Mouse (Mus musculus) limb, embryonic 10.5 days (tissue): ENCODE results near the gene Bco2. TPM values are rescaled to one million over a fixed set of nuclear protein-coding genes. Genes with fewer than 3 reads are reported as not detected.

Source experiments
- DNase-seq: peaks from one replicate; pipeline ENCODE4 v3.0.0-alpha.2; 2017; ENCODE audit warnings: low spot score
- H3K27ac ChIP-seq: fragments of 300-500 bp; sonication (generic); 2 replicates; pipeline ENCODE4 v1.5.1; 2016; ENCODE audit warnings: mild to moderate bottlenecking
- H3K27me3 ChIP-seq: fragments of 300-500 bp; sonication (generic); 2 replicates; pipeline ENCODE4 v1.6.1; 2016; ENCODE audit warnings: low read depth, mild to moderate bottlenecking; ENCODE audit not compliant: poor library complexity, severe bottlenecking
- H3K36me3 ChIP-seq: fragments of 300-500 bp; sonication (generic); 2 replicates; pipeline ENCODE4 v1.6.1; 2016; ENCODE audit warnings: mild to moderate bottlenecking, moderate library complexity
- H3K4me1 ChIP-seq: fragments of 300-500 bp; sonication (generic); 2 replicates; pipeline ENCODE4 v1.6.1; 2016
- H3K4me3 ChIP-seq: fragments of 300-500 bp; sonication (generic); 2 replicates; pipeline ENCODE4 v1.5.1; 2016; ENCODE audit warnings: mild to moderate bottlenecking, moderate library complexity
- H3K9me3 ChIP-seq: fragments of 300-500 bp; sonication (generic); replicated peaks from 2 replicates; pipeline ENCODE4 v1.6.1; 2016; ENCODE audit warnings: mild to moderate bottlenecking
- WGBS: fragments of 180-500 bp; shearing (Covaris S2); methylation state at CpG from one replicate; pipeline ENCODE4 v1.1.7; 2016; 5-methylcytosine and 5-hydroxymethylcytosine counted together
- polyA plus RNA-seq: library from polyadenylated mRNA; unstranded; fragments of >200 nt; fragmentation: Nextera tagmentation; extraction: Ambion mirVana; gene quantifications from 2 replicates; pipeline ENCODE4 v1.2.1, GENCODE M21; 2016

Gene Bco2
- polyA plus RNA-seq, 1 experiment from 2014 or later: 0.06 TPM

GRCm38 (mm10) chr9:50524936-50525335 lies 30.0 kb downstream of the Bco2 start:
- Histone ChIP-seq H3K27me3 (no peaks in the 10 kb centered on the region), H3K4me1 (peaks cover 14% of the 10 kb centered on the region), H3K27ac (no peak overlapping the region), H3K9me3 (no peaks in the 10 kb centered on the region), H3K4me3 (no peak overlapping the region), H3K36me3 (0 out of 2 replicates have a peak, but pooled peaks cover 8% of the 10 kb centered on the region)
- WGBS: 93% methylated on average over 5 of the region's 5 CpGs
- DNase-seq: no peak

GRCm38 (mm10) chr9:50522574-50522973 lies 32.4 kb downstream of the Bco2 start:
- H3K27me3 ChIP-seq: no peaks in the 10 kb centered on the region
- H3K4me3 ChIP-seq: no peak overlapping the region
- WGBS: 84% methylated on average over 5 of the region's 5 CpGs
- DNase-seq: no peak
- no peak overlapping the region for H3K27ac ChIP-seq
- no peaks in the 10 kb centered on the region for H3K9me3 ChIP-seq
- H3K4me1 ChIP-seq: peaks cover 5% of the 10 kb centered on the region
- 0 out of 2 replicates have a peak, but pooled peaks cover 8% of the 10 kb centered on the region for H3K36me3 ChIP-seq

- H3K27me3 ChIP-seq: no peaks in the 10 kb centered on the region
- no peaks in the 10 kb centered on the region for H3K9me3 ChIP-seq
- DNase-seq: no peak
- no peaks in the 10 kb centered on the region; the same call in 1 of the 2 replicates for H3K4me1 ChIP-seq
- H3K27ac ChIP-seq: no peak overlapping the region
- 0 out of 2 replicates have a peak, but pooled peaks cover 8% of the 10 kb centered on the region for H3K36me3 ChIP-seq
- no peak overlapping the region for H3K4me3 ChIP-seq
- 74% methylated on average over 2 of the region's 2 CpGs for WGBS
Observed at GRCm38 (mm10) chr9:50521562-50521961, 33.4 kb downstream of the Bco2 start.

GRCm38 (mm10) chr9:50520748-50521147 lies 34.2 kb downstream of the Bco2 start:
- H3K4me1 ChIP-seq: no peaks in the 10 kb centered on the region
- WGBS: 92% methylated on average over 6 of the region's 6 CpGs

GRCm38 (mm10) chr9:50518781-50519180 lies 36.2 kb downstream of the Bco2 start:
- WGBS: 13% methylated on average over 2 of the region's 2 CpGs
- no peak for DNase-seq
- Histone ChIP-seq H3K4me1 (no peaks in the 10 kb centered on the region), H3K27me3 (no peaks in the 10 kb centered on the region), H3K36me3 (0 out of 2 replicates have a peak, but pooled peaks cover 2% of the 10 kb centered on the region), H3K4me3 (no peak overlapping the region), H3K9me3 (no peaks in the 10 kb centered on the region), H3K27ac (no peak overlapping the region)

More at GRCm38 (mm10) chr9:50520748-50521147, 34.2 kb downstream of the Bco2 start:
- no peak overlapping the region for H3K27ac ChIP-seq
- no peak overlapping the region for H3K4me3 ChIP-seq
- DNase-seq: no peak
- H3K36me3 ChIP-seq: 0 out of 2 replicates have a peak, but pooled peaks cover 8% of the 10 kb centered on the region
- H3K9me3 ChIP-seq: no peaks in the 10 kb centered on the region
- no peaks in the 10 kb centered on the region for H3K27me3 ChIP-seq

GRCm38 (mm10) chr9:50515462-50515861 lies 39.5 kb downstream of the Bco2 start:
- DNase-seq: no peak
- H3K27ac ChIP-seq: no peak overlapping the region
- WGBS: 97% methylated on average over 5 of the region's 5 CpGs
- no peak overlapping the region for H3K4me3 ChIP-seq
- no peaks in the 10 kb centered on the region for H3K9me3 ChIP-seq
- no peaks in the 10 kb centered on the region for H3K36me3 ChIP-seq
- no peaks in the 10 kb centered on the region for H3K27me3 ChIP-seq
- no peaks in the 10 kb centered on the region for H3K4me1 ChIP-seq

- WGBS: 87% methylated on average over 7 of the region's 7 CpGs
- no peaks in the 10 kb centered on the region for H3K9me3 ChIP-seq
- no peaks in the 10 kb centered on the region for H3K27me3 ChIP-seq
- 0 out of 2 replicates have a peak, but pooled peaks cover 2% of the 10 kb centered on the region for H3K4me1 ChIP-seq
- no peaks in the 10 kb centered on the region for H3K36me3 ChIP-seq
- H3K27ac ChIP-seq: no peak overlapping the region
- no peak overlapping the region for H3K4me3 ChIP-seq
- DNase-seq: no peak
Observed at GRCm38 (mm10) chr9:50507570-50507969, 47.4 kb downstream of the Bco2 start.

DNA sequence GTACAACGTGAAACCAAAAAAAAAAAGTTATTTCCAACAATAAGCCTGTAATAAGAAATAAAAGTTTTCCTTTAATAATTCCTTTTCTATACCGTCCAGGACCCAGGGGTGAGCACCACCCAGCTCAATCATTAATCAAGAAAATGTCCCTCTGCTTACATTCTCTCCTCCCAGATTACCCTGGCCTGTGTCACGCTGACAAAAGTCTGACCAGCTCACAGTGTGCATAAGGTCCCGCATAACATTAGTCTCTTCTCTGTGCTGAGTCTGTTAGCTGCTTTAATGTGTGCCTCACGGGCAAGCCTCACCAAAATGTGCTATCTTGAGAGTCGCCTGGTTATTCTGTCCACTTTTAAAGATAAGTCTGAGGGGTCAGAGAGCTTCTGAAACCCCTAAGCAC lies 49.6 kb downstream of the Bco2 start:
- 77% methylated on average over 6 of the region's 6 CpGs for WGBS
- no peak for DNase-seq
- Histone ChIP-seq H3K4me1 (peaks cover 7% of the 10 kb centered on the region), H3K36me3 (no peaks in the 10 kb centered on the region), H3K9me3 (no peaks in the 10 kb centered on the region), H3K27ac (no peak overlapping the region), H3K27me3 (no peaks in the 10 kb centered on the region), H3K4me3 (no peak overlapping the region)

GRCm38 (mm10) chr9:50502949-50503348 lies 52.0 kb downstream of the Bco2 start:
- 89% methylated on average over 3 of the region's 3 CpGs for WGBS
- Histone ChIP-seq H3K4me3 (no peak overlapping the region), H3K27ac (no peak overlapping the region), H3K36me3 (no peaks in the 10 kb centered on the region), H3K27me3 (no peaks in the 10 kb centered on the region), H3K4me1 (peaks cover 9% of the 10 kb centered on the region), H3K9me3 (no peaks in the 10 kb centered on the region)
- no peak for DNase-seq

DNA sequence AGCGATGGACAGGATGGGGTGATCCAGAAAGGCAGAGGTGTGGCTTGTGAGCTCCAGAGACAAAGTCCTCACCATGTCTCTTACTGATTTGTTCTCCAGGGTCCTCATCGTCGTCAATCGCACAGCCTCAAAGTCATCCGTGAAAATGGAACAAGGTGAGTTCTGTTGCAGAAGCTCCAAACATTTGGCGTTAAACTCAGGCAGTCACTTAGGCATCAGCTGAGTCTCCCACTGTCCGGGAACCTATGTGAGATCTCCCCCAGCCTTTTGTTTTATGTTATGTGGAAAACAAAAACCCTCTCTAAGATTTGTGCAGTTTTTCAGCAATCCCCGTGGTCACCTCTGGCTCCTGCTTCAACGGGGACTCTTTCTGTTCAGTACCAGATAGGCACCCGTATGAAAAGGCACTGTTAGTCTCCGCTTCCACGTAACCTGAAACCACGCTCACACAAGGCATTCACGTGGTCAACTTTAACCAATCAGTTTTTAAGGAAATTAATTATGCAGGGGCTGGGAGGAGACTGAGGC lies 53.9 kb downstream of the Bco2 start:
- Histone ChIP-seq H3K36me3 (no peaks in the 10 kb centered on the region), H3K4me1 (peaks cover 24% of the 10 kb centered on the region), H3K9me3 (no peaks in the 10 kb centered on the region), H3K4me3 (peak overlapping the region; percentile 45), H3K27ac (peak overlapping the region; percentile 73), H3K27me3 (no peaks in the 10 kb centered on the region)
- DNase-seq: peak; percentile 49
- WGBS: 24% methylated on average over 14 of the region's 14 CpGs

GRCm38 (mm10) chr9:50500467-50500973 lies 54.5 kb downstream of the Bco2 start:
- H3K27ac ChIP-seq: peak overlapping the region; percentile 73; the same call in 1 of the 2 replicates
- DNase-seq: no peak
- 73% methylated on average over 15 of the region's 15 CpGs for WGBS

GRCm38 (mm10) chr9:50499781-50500180 lies 55.2 kb downstream of the Bco2 start:
- H3K36me3 ChIP-seq: no peaks in the 10 kb centered on the region
- no peaks in the 10 kb centered on the region for H3K27me3 ChIP-seq
- no peaks in the 10 kb centered on the region for H3K9me3 ChIP-seq
- no peak for DNase-seq
- peaks cover 28% of the 10 kb centered on the region for H3K4me1 ChIP-seq
- WGBS: 94% methylated on average over 3 of the region's 3 CpGs
- H3K4me3 ChIP-seq: no peak overlapping the region
- H3K27ac ChIP-seq: no peak overlapping the region

More at GRCm38 (mm10) chr9:50500467-50500973, 54.5 kb downstream of the Bco2 start:
- H3K9me3 ChIP-seq: no peaks in the 10 kb centered on the region
- peaks cover 28% of the 10 kb centered on the region for H3K4me1 ChIP-seq
- H3K27me3 ChIP-seq: no peaks in the 10 kb centered on the region
- peak overlapping the region; percentile 45 for H3K4me3 ChIP-seq
- no peaks in the 10 kb centered on the region for H3K36me3 ChIP-seq

DNA sequence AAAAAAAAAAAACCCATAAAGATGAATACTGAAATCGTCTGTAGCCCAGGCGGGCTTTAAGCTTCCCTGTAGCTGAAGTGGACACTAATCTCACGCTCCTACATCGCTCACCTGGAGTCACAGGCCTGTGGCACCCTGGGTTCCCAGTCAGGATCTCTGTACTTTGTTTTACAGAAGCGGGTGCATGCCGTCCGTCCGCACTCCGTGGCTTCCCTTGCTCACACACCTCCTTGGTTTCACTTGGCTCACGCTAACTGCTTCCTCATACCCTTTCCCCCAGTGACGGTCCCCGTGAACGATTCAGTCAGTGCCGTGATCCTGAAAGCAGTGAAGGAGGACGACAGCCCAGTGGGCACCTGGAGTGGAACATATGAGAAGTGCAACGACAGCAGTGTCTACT lies 56.2 kb downstream of the Bco2 start:
- peaks cover 26% of the 10 kb centered on the region for H3K4me1 ChIP-seq
- no peak for DNase-seq
- H3K36me3 ChIP-seq: no peaks in the 10 kb centered on the region
- WGBS: 89% methylated on average over 16 of the region's 16 CpGs
- H3K27ac ChIP-seq: no peak overlapping the region
- H3K27me3 ChIP-seq: no peaks in the 10 kb centered on the region
- no peaks in the 10 kb centered on the region for H3K9me3 ChIP-seq
- no peak overlapping the region for H3K4me3 ChIP-seq
